ENCODE assay signal across 18 mouse cellular contexts in the genomic region with DNA sequence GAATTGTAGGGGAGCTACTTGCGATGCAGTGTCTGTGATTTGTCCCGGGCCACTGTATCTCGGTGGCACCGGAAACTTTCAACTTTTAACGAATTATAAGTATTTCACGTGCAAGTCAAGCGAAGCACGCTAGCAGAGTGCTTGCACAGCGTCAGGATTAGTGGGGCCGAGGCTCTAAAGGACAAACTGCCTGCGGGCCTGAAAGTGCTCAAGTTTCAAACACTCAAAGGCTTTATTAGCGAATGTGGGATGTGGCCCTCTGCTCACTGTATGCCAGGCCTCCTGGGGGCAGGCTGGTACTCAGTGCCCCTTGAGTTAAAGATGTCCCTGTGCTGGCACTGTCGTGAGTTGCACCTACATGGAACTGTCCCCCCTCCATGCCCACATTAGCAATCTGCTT.
DNase-seq lines count a peak whose midpoint lies in the region; ATAC-seq and TF ChIP-seq lines count a peak whose summit lies in the region.
"Had no signal": no experiment of that assay in that cellular context is flagged by ENCODE, and none has a peak within 500 bp of the region (broad histone marks: within the 10 kb centered on the region; RNA-seq: fewer than 3 reads in every experiment).

No protein-coding gene starts in this region.

- H3K4me1 ChIP-seq in forebrain, embryonic 11.5 days (replicated peaks; ENCODE audit: control insufficient read depth, insufficient read depth, low read length) = no peaks in the 10 kb centered on the region; the same call in none of the 2 replicates
- peaks cover 8% of the 10 kb centered on the region for H3K4me1 ChIP-seq in forebrain, embryonic 16.5 days (replicated peaks; ENCODE audit: control insufficient read depth, insufficient read depth, low read length)
- peaks cover 5% of the 10 kb centered on the region; the same call in 1 of the 2 replicates for H3K4me1 ChIP-seq in midbrain, embryonic 14.5 days (ENCODE audit: control insufficient read depth, insufficient read depth, low read length)
- peaks cover 15% of the 10 kb centered on the region for H3K4me1 ChIP-seq in midbrain, embryonic 13.5 days (replicated peaks)
- H3K4me1 ChIP-seq in embryonic facial prominence, embryonic 14.5 days (ENCODE audit: control insufficient read depth, insufficient read depth, low read length) = peaks cover 4% of the 10 kb centered on the region; the same call in 1 of the 2 replicates
- H3K4me1 ChIP-seq: embryonic facial prominence, embryonic 15.5 days had no signal

- no peak overlapping the region for H3K4me3 ChIP-seq in forebrain, embryonic 11.5 days (ENCODE audit: low read depth, low read length)
- H3K4me3 ChIP-seq in forebrain, embryonic 16.5 days (replicated peaks; ENCODE audit: low read length) = no peak overlapping the region
- no peak overlapping the region for H3K4me3 ChIP-seq in midbrain, embryonic 14.5 days (replicated peaks; ENCODE audit: low read depth, low read length)
- no peak overlapping the region for H3K4me3 ChIP-seq in midbrain, embryonic 13.5 days (replicated peaks)
- no peak overlapping the region for H3K4me3 ChIP-seq in embryonic facial prominence, embryonic 14.5 days (ENCODE audit: low read depth, low read length)
- no peak overlapping the region for H3K4me3 ChIP-seq in left cerebral cortex, adult 2 months
- H3K4me3 ChIP-seq: embryonic facial prominence, embryonic 15.5 days; forebrain, embryonic 13.5 days; kidney, embryonic 15.5 days; layer of hippocampus, adult 2 months; limb, embryonic 15.5 days had no signal

- H3K4me2 ChIP-seq in forebrain, embryonic 11.5 days (ENCODE audit: low read depth, low read length, severe bottlenecking) = no peak overlapping the region
- H3K4me2 ChIP-seq in forebrain, embryonic 16.5 days (ENCODE audit: low read length) = no peak overlapping the region
- H3K4me2 ChIP-seq in midbrain, embryonic 14.5 days (ENCODE audit: low read length) = no peak overlapping the region
- no peak overlapping the region for H3K4me2 ChIP-seq in midbrain, embryonic 13.5 days (replicated peaks)
- no peak overlapping the region for H3K4me2 ChIP-seq in embryonic facial prominence, embryonic 14.5 days (ENCODE audit: low read depth, low read length)
- H3K4me2 ChIP-seq: embryonic facial prominence, embryonic 15.5 days; forebrain, embryonic 13.5 days; kidney, embryonic 15.5 days; limb, embryonic 15.5 days had no signal

- no peaks in the 10 kb centered on the region for H3K36me3 ChIP-seq in forebrain, embryonic 11.5 days (ENCODE audit: control insufficient read depth, insufficient read depth, low read length)
- no peaks in the 10 kb centered on the region for H3K36me3 ChIP-seq in forebrain, embryonic 16.5 days (ENCODE audit: control insufficient read depth, insufficient read depth)
- H3K36me3 ChIP-seq in midbrain, embryonic 14.5 days (ENCODE audit: control insufficient read depth, insufficient read depth, low read length) = no peaks in the 10 kb centered on the region
- no peaks in the 10 kb centered on the region for H3K36me3 ChIP-seq in midbrain, embryonic 13.5 days
- H3K36me3 ChIP-seq in embryonic facial prominence, embryonic 14.5 days (ENCODE audit: control insufficient read depth, insufficient read depth, low read length) = no peaks in the 10 kb centered on the region
- H3K36me3 ChIP-seq: embryonic facial prominence, embryonic 15.5 days; kidney, embryonic 15.5 days; limb, embryonic 15.5 days had no signal

- peak; percentile 33; the same call in 1 of the 2 replicates for ATAC-seq in forebrain, embryonic 11.5 days (replicated peaks; ENCODE audit: low FRiP score)
- ATAC-seq in forebrain, embryonic 16.5 days = no peak
- no peak for ATAC-seq in midbrain, embryonic 14.5 days (ENCODE audit: low FRiP score, low TSS enrichment)
- no peak for ATAC-seq in midbrain, embryonic 13.5 days
- ATAC-seq in embryonic facial prominence, embryonic 14.5 days (ENCODE audit: low read depth) = no peak
- ATAC-seq: forebrain, embryonic 13.5 days had no signal

- no peaks in the 10 kb centered on the region for H3K27me3 ChIP-seq in forebrain, embryonic 11.5 days (ENCODE audit: control insufficient read depth, insufficient read depth, low read length)
- no peaks in the 10 kb centered on the region for H3K27me3 ChIP-seq in forebrain, embryonic 16.5 days (replicated peaks; ENCODE audit: control insufficient read depth, insufficient read depth, low read length)
- no peaks in the 10 kb centered on the region for H3K27me3 ChIP-seq in midbrain, embryonic 14.5 days (ENCODE audit: control insufficient read depth, insufficient read depth, low read length)
- H3K27me3 ChIP-seq in midbrain, embryonic 13.5 days = no peaks in the 10 kb centered on the region
- no peaks in the 10 kb centered on the region for H3K27me3 ChIP-seq in embryonic facial prominence, embryonic 14.5 days (replicated peaks; ENCODE audit: control insufficient read depth, insufficient read depth, low read length)
- H3K27me3 ChIP-seq: forebrain, embryonic 13.5 days; kidney, embryonic 15.5 days had no signal

- TF ChIP-seq CTCF in left cerebral cortex, adult 2 months (IDR thresholded peaks at IDR 0.05) = no peak

- H3K27ac ChIP-seq in forebrain, embryonic 11.5 days (ENCODE audit: low read depth, low read length) = no peak overlapping the region
- no peak overlapping the region for H3K27ac ChIP-seq in forebrain, embryonic 16.5 days (ENCODE audit: low read length)
- H3K27ac ChIP-seq in midbrain, embryonic 14.5 days (replicated peaks; ENCODE audit: low read depth, low read length) = no peak overlapping the region
- no peak overlapping the region for H3K27ac ChIP-seq in midbrain, embryonic 13.5 days
- no peak overlapping the region for H3K27ac ChIP-seq in embryonic facial prominence, embryonic 14.5 days (replicated peaks; ENCODE audit: low read depth, low read length)
- H3K27ac ChIP-seq in left cerebral cortex, adult 2 months = no peak overlapping the region
- H3K27ac ChIP-seq: embryonic facial prominence, embryonic 15.5 days; forebrain, embryonic 13.5 days; kidney, embryonic 15.5 days; layer of hippocampus, adult 2 months; limb, embryonic 15.5 days had no signal

- no peaks in the 10 kb centered on the region for H3K9me3 ChIP-seq in forebrain, embryonic 11.5 days (ENCODE audit: control insufficient read depth, low read length)
- H3K9me3 ChIP-seq in forebrain, embryonic 16.5 days (ENCODE audit: control insufficient read depth, low read length) = no peaks in the 10 kb centered on the region
- H3K9me3 ChIP-seq in midbrain, embryonic 14.5 days (ENCODE audit: control insufficient read depth, low read length) = no peaks in the 10 kb centered on the region
- no peaks in the 10 kb centered on the region for H3K9me3 ChIP-seq in midbrain, embryonic 13.5 days
- H3K9me3 ChIP-seq in embryonic facial prominence, embryonic 14.5 days (ENCODE audit: control insufficient read depth, low read length) = no peaks in the 10 kb centered on the region
- H3K9me3 ChIP-seq: embryonic facial prominence, embryonic 15.5 days; forebrain, embryonic 13.5 days; kidney, embryonic 15.5 days; limb, embryonic 15.5 days had no signal

- intact Hi-C loops in left cerebral cortex, adult 2 months (cut with DNase I) = loop anchor here (2.0 to 10.0 kb wide), 4 partner anchors 273 to 1305 kb away; no protein-coding TSS in a partner anchor
- intact Hi-C loops in gastrocnemius, postnatal 14 days (cut with DNase I; ENCODE audit: low total_unique reads) = loop anchor here (10.0 kb wide), 1 partner anchor 273 kb away; no protein-coding TSS in a partner anchor

- DNase-seq in forebrain, embryonic 11.5 days (ENCODE audit: low spot score) = peak; percentile 63
- peak; percentile 37 for DNase-seq in midbrain, embryonic 14.5 days
- DNase-seq in embryonic facial prominence, embryonic 14.5 days (ENCODE audit: low spot score) = peak; percentile 56
- DNase-seq in left cerebral cortex, adult 2 months (ENCODE audit: extremely low spot score in 1 of 2, low spot score in 2 of 2) = no peak
- DNase-seq in ovary, postnatal 10 days (ENCODE audit: low spot score) = no peak
- no peak for DNase-seq in gastrocnemius, postnatal 14 days
- DNase-seq: cerebellum, adult 9-11 months; heart, adult 18-20 months; heart, postnatal 4 days; lung, postnatal 14 days; spleen, adult 18-20 months had no signal

- WGBS in forebrain, embryonic 11.5 days = 10% methylated on average over 13 of the region's 13 CpGs
- WGBS in forebrain, embryonic 16.5 days = 12% methylated on average over 13 of the region's 13 CpGs
- WGBS in midbrain, embryonic 14.5 days = 18% methylated on average over 13 of the region's 13 CpGs
- WGBS in midbrain, embryonic 13.5 days = 13% methylated on average over 13 of the region's 13 CpGs
- WGBS in embryonic facial prominence, embryonic 14.5 days = 19% methylated on average over 13 of the region's 13 CpGs

- no peak overlapping the region for H3K9ac ChIP-seq in forebrain, embryonic 11.5 days (ENCODE audit: low read length)
- H3K9ac ChIP-seq in forebrain, embryonic 16.5 days (replicated peaks; ENCODE audit: low read depth, low read length) = no peak overlapping the region
- no peak overlapping the region for H3K9ac ChIP-seq in midbrain, embryonic 14.5 days (replicated peaks; ENCODE audit: low read length)
- H3K9ac ChIP-seq in midbrain, embryonic 13.5 days (replicated peaks) = no peak overlapping the region
- H3K9ac ChIP-seq in embryonic facial prominence, embryonic 14.5 days (ENCODE audit: low read depth, low read length) = no peak overlapping the region
- H3K9ac ChIP-seq: embryonic facial prominence, embryonic 15.5 days; forebrain, embryonic 13.5 days; kidney, embryonic 15.5 days; limb, embryonic 15.5 days had no signal

Comparison
In these comparisons a context has a peak if more than half of its experiments do, and no peak if none do; other contexts are left out.
1. DNase-seq: peak in forebrain, embryonic 11.5 days (single experiment), midbrain, embryonic 14.5 days (single experiment) and embryonic facial prominence, embryonic 14.5 days (single experiment); none in left cerebral cortex, adult 2 months (0 of 2), ovary, postnatal 10 days (single experiment) and gastrocnemius, postnatal 14 days (single experiment).